Mouse (Mus musculus) adipocyte (in vitro differentiated cells): Measurements from ENCODE around the gene Cpeb3.
"Not testable (repeated sequence)": the region's sequence is repeated elsewhere in the genome, so short reads cannot be mapped to it uniquely, and the experiment has no call there.

Experiments used
- DNase-seq: peaks from one replicate; pipeline ENCODE4 v3.0.0-alpha.2; 2016; ENCODE audit warnings: low spot score

The Cpeb3 gene

GRCm38 (mm10) chr19:37145846-37146245 is 62.6 kb downstream of the Cpeb3 start:
- DNase-seq: no peak

- DNase-seq: no peak
Measured at GRCm38 (mm10) chr19:37145401-37145800, 63.0 kb downstream of the Cpeb3 start.

GRCm38 (mm10) chr19:37141623-37142022 is 66.8 kb downstream of the Cpeb3 start:
- no peak for DNase-seq

GRCm38 (mm10) chr19:37137133-37137532 is 71.3 kb downstream of the Cpeb3 start:
- DNase-seq: no peak

DNA sequence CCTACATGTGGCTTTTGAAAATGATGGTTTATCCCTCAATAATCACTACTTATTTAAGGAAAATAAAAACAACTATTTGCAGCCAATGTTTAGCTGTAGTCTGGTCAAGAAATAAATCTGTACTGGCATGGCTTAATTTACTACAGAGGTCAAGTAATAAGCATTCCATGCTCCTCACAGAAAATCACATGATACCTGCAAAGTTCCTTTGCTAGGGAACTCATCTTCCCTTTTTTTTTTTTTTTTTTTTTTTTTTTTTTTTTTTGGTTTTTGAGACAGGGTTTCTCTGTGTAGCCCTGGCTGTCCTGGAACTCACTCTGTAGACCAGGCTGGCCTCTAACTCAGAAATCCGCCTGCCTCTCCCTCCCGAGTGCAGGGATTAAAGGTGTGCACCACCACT is 72.9 kb downstream of the Cpeb3 start:
- not testable (repeated sequence) for DNase-seq

GRCm38 (mm10) chr19:37133666-37134065 is 74.7 kb downstream of the Cpeb3 start:
- no peak for DNase-seq

- no peak for DNase-seq
Measured at GRCm38 (mm10) chr19:37131660-37132059, 76.7 kb downstream of the Cpeb3 start.

- no peak for DNase-seq
Measured at GRCm38 (mm10) chr19:37128461-37128860, 79.9 kb downstream of the Cpeb3 start.

GRCm38 (mm10) chr19:37127018-37127567 is 81.3 kb downstream of the Cpeb3 start:
- DNase-seq: no peak

DNA sequence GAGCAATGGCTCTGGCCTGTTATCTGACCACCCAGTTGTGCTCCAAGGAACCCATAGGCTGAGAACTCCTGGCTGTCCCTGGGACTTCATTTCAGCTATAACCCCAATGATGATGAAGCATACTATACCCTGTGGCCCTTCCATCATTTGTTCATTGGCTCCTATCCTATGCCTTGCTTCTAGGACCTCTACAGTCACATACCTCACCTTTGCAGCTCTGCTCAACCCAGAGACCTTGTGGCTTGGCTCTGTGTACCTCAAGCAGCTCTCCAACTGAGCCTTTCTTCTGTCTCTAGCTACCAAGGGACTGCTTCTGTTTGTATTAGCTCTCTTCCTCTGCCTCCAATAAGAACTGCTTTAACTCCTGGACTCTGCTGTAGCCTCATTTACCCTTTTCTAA is 83.4 kb downstream of the Cpeb3 start:
- no peak for DNase-seq

- peak; percentile 39 for DNase-seq
Measured at GRCm38 (mm10) chr19:37119281-37119680, 89.1 kb downstream of the Cpeb3 start.

DNA sequence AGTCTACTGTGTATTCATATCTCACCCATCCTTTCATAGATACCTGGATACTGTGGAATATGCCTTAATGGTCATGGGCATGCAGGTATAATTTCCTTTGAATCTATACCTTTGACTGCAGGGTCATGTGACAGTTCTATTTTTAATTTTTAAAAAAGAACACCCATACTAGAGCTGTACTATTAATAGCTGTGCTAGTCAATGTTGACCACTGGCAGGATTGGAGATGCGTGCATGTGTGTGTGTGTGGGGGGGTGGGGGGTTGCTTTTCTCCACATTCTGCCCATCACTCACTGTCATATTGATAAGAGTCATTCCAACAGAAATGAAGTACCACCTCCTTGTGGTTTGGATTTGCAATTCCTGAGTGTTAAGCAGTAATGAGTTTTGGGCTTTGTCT is 92.6 kb downstream of the Cpeb3 start:
- no peak for DNase-seq

- DNase-seq: no peak
Measured at GRCm38 (mm10) chr19:37115374-37115773, 93.0 kb downstream of the Cpeb3 start.

- peak; percentile 53 for DNase-seq
Measured at GRCm38 (mm10) chr19:37111831-37112230, 96.6 kb downstream of the Cpeb3 start.

DNA sequence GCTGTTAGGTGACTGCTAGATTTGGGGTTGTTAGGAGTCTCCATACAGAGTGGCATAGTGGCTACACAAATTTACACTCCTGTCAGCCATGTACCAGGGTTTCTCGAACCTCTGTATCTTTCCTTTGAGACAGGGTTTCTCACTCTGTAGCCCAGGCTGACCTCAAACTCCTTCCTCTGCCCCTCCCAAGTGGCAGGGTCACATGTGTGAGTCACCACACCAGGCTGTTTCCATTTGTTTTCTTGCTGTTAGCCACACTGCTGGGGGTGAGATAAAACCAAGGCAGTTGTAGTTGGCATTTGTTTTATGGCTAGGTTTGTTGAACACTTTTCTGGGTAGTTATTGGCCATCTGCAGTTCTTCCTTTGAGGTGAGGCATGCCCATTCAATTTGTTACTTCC is 97.9 kb downstream of the Cpeb3 start:
- no peak for DNase-seq

- DNase-seq: no peak
Measured at GRCm38 (mm10) chr19:37109853-37110252, 98.5 kb downstream of the Cpeb3 start.

DNA sequence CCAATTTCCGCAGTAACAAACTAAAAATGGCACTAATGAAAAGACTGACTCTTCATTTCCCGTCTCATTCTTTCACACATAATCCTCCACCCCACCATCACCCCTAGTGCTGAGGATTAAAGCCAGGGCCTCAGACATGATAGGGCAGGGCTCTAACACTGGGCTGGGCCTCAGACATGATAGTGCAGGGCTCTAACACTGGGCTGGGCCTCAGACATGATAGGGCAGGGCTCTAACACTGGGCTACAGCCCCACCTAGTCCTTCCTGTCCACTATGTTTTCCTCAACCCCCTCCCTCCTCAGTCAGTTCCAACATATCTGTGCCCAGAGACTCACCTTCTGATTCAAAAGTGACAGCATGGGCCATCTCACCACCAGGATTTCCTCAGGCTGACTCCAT is 107.7 kb downstream of the Cpeb3 start:
- no peak for DNase-seq

DNA sequence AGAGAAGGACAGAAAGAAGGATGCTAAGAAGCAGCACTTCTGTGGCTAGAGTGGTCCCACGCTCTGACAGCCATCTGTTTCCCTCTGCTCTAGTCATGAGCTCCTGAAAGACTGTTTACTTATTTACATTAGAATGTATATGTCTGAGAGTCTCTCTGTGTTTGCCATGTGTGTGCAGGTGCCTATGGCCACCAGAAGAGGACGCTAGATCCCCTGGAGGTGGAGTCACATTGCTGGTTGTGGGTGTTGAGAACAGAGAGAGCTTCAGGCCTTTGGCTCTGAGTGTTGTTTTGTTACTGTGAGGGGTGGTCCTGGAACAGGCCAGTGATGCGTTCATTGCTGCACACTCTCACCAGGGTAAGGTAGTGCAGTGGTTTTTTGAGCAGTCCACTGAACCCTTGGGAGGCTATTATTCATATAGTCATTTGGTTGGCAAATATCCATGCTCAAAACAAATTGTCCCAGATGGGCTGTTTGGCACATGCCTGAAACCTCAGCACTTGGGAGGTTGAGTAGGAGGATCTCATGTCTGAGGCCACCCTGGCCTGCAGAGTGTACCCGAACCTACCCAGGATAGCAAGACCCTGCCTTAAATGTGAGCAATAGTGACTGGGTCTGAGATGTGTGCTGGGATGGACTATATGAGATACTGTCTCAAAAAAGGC is 112.6 kb downstream of the Cpeb3 start:
- peak; percentile 42 for DNase-seq

DNA sequence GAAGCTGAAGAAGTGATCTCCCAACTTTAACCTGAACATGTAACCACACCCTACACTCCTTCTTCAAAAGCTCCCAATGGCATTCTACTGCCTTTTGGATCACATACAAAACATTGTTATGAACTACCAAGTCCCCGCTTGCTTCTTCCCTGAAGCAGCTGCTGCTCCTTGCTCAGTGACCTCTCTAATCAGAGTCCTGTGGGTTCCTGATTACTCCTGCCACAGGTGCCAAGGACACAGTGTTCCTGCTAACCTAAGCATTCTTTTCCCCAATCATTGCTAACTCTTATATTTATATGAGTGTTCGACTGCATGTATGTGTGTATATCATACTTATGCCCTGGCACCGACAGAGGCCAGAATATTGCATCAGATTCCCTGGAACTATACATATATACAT is 115.2 kb downstream of the Cpeb3 start:
- no peak for DNase-seq

- DNase-seq: no peak
Measured at GRCm38 (mm10) chr19:37090146-37091061, 118.0 kb downstream of the Cpeb3 start.

DNA sequence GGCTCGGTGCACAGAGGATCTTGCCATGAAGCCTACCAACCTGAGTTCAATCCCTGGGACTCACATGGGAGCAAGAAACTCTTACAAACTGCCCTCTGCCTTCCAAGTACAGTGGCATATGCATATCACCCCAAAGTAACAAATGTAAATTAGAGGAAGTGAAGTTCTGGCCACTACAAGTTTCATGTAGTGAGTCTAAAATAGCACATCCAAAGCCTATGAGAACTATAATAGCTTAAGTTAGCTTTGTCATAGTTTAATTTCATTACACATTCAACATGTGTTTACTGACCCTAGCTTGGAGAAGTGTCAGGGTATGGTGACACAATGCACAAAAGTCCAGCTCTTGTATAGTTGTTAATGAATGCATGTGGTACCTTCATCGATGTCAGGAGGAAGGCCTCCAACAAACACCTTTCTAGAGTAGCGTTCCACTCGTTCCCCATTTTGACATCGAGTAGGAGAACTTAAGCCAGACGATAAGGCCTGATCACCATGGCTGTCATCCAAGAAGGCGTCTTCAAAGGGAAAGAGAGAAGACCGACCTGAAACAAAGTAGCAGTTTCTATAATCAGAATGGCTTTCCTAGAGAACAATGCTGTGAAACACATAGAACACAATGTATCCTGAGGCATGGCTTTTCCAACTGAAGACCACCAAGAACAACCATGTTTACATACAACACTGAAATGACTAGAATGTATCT is 120.2 kb downstream of the Cpeb3 start:
- no peak for DNase-seq

DNA sequence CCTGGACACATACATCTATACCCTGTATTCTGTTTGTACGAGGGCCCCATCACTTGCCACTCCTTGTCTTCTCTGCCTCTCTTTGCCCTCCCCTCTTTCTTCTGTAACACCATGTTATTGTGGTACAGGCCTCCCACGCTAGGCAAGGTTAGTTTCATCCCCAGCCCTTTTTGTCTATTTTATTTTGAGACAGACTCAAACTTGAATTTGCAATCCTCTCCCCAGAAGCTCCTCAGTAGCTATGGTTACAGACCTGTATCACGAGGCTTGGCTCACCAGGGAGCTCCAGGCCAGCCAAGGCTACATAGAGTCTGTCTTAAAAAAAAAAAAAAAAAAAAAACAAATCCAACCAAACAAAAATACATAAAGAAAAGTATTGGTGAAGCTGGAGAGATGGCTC is 123.9 kb downstream of the Cpeb3 start:
- DNase-seq: no peak
